Mouse (Mus musculus) skeletal muscle tissue, adult 2 months (tissue): ENCODE results near the gene Zfp712.

Experiments
- DNase-seq: peaks from one replicate; pipeline ENCODE4 v3.0.0-alpha.2; 2012; ENCODE audit warnings: low read depth, low spot score

The Zfp712 gene

DNA sequence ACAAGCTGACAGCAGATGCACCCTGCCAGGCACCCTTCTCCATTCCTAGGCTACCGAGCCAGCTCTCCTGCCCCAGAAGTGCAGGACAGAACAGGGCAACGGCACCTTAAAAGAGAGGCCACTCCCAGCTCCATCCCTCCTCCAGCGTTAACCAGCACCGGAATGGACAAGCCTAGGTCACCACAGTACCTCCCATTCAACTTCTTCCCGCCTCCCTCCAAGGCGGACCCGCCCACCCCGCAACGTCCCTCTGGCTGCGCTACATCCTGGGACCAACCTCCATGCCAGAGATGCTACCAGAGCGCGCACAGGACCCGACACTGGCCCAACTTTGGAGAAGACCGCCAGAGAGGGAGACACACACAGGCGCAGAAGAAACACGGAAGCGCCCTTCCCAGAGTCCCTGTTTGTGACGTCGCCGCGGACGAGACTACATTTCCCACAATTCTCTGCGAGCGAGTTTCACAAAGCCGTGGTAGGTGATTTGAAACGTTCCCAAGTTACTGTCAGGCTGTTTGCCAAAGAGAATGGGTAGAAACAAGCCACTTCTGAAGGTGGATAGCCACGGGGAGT lies at the start of gene Zfp712:
Zfp712 (minus strand) TSS at position 385 of the 573 bp plus-strand sequence.
- DNase-seq: peak; percentile 83

DNA sequence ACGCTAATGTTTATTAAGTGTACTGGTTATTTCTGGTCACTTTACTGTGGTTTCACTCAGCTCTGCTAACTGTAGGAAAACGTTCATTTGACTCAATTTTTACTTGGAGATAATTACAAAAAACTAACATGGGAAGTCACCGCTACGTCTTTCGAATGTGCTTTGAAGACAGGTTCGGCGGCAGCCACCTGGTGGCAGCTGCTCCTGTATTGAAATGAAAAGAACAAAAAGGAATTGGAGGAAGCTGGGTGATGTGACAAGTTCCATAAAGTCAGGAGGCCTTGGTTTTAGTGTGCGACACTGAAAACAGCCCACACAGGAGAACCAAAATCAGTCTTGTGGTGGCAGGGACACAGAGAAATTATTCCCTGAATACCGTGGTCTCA lies 47.8 kb upstream of the Zfp712 start:
- DNase-seq: no peak

GRCm38 (mm10) chr13:67108194-67108820 lies 47.3 kb upstream of the Zfp712 start, which contains the start of gene Gm28557:
Gm28557 (minus strand) TSS chr13:67108604.
- peak; percentile 95 for DNase-seq

DNA sequence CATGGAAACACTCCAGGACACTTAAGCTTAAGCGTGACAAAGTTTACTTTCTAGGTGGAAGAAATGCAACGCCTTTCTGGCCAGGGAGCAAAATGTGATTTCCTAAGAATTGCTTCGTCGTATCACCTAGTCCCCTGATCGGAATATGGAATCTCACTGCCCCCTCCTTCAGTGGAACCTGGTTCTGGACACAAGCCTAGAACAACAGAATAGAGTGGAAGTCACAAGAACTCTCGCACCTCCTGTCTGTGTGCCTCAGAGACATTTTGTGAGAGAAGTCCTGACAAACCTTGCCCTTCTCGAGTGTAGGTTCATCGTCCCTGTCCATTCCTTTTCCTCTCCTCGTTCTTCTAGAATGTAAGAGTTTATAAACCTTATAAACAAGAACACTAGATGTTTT lies 46.7 kb upstream of the Zfp712 start:
- DNase-seq: peak; percentile 3

DNA sequence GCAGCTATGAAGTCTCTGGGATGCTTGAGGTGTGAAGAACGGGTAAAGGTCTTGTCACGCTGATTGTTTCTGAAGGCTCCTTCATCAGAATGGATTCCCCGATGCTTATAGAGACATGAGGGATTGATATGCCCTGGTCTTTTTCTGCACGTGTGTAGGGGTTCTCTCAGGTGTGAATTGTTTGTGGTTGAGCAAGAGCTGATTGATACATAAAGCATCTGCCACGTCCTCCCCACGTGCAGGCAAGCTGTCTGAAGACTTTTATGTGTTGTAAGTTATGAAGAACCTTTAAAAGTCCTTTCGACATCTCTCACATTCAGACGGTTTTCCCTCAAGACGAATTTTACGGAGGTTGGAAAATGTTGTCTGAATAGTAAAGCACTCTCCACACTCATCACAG lies 36.9 kb upstream of the Zfp712 start, which contains the start of gene Zfp708:
Zfp708 (minus strand) TSS at position 101 of the 400 bp plus-strand sequence.
- no peak for DNase-seq

DNA sequence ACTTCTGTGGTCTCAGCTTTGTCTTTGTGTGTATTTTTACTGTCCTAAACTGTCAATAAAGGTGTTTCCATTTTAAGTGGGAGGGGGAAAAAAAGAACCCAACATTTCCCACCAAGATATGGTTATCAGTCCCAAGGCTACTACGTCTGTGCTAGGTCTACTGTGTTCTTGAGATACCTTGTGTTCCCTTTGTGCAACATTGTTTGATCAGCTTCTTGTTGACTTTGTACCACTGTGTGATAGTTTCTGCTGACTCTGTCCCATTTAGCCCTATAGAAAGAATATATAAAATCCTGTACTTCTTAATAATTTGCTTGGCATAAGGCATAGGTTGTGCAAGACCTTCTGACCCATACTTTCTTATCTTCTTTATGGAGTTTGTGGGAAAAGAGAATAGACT lies 29.2 kb upstream of the Zfp712 start:
- DNase-seq: no peak

GRCm38 (mm10) chr13:67081946-67082345 lies 21.0 kb upstream of the Zfp712 start:
- DNase-seq: no peak

- peak; percentile 81 for DNase-seq
These were observed 20.3 kb upstream of the Zfp712 start for GRCm38 (mm10) chr13:67081142-67081713.

GRCm38 (mm10) chr13:67077244-67077643 lies 16.3 kb upstream of the Zfp712 start:
- no peak for DNase-seq

- DNase-seq: no peak
These were observed 11.8 kb upstream of the Zfp712 start for GRCm38 (mm10) chr13:67072786-67073185.

DNA sequence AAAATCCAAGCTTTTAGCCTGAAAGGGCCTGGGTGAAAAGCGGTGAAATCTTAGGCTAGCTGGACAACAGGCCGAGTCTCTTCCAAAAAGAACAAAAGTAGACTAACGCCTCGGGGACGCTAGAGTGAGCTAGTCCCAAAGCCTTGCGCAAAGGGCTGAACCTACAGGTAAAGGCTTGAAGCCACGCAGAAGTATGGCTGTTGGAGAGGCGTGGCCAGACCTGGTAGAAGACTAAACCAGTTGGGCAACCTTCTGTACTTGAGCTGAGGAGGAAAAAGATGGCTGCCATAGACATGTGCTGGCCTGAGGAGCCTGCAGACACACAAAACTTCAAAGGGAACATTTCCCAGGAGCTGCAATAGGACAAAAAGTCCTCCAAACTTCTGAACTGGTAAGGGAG lies 4.4 kb upstream of the Zfp712 start:
- DNase-seq: no peak

GRCm38 (mm10) chr13:67062427-67062826 lies 1.5 kb upstream of the Zfp712 start:
- no peak for DNase-seq

DNA sequence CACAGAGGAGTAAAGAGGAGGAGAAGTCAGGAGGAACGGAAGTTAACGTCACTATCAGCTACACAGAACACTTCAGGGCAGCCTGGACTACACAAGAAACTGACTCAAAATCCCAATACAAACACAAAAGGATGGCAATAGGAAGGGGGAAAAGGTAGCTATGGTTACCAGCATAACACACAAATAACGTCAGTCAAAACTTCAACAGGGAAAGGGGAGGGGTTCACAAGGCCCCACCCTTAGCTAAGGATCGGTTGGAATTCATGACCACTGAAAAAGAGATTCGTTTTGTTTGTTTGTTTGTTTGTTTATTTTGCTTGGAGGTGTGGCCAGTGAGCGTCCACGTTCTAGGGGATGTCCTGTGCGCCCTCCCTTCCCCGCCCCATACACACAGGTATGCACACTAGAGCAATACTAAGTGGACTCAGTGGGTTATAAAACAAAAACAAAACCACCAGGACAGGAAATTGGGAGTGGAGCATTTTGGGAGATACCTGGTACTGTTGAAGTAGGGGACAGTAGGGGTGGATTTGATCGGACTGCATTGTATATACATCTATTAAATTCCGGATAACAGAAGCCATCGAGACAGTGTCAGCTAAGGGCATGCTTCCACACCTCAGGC lies 697 bp downstream of the Zfp712 start:
- peak; percentile 3 for DNase-seq
